ENCODE assay signal across 15 mouse cellular contexts in the genomic region with DNA sequence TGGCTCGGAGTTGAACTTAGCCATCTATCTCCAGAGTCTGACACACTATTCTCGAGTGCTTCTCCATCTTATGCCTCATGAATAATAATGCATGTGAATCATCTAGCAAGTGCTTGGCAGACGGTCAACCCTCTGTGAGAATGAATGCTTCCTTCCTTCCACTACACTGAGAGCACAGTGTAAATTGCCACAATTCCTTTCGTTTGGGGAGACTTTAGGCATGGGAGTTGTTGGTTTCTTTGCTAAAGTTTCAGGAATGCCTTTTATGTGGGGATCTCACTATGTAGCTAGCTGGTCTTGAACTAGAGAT. TPM values are rescaled to one million over a fixed set of nuclear protein-coding genes. Genes with fewer than 3 reads are reported as not detected.
DNase-seq lines count a peak whose midpoint lies in the region; ATAC-seq and TF ChIP-seq lines count a peak whose summit lies in the region.
"Had no signal": no experiment of that assay in that cellular context is flagged by ENCODE, and none has a peak within 500 bp of the region (broad histone marks: within the 10 kb centered on the region; RNA-seq: fewer than 3 reads in every experiment).

No protein-coding gene starts in this region.

- no peaks in the 10 kb centered on the region for H3K9me3 ChIP-seq in heart, embryonic 12.5 days (replicated peaks)
- H3K9me3 ChIP-seq in liver, postnatal 0 days (ENCODE audit: low read length): no peaks in the 10 kb centered on the region
- H3K9me3 ChIP-seq: embryonic facial prominence, embryonic 12.5 days; limb, embryonic 15.5 days had no signal

- no peaks in the 10 kb centered on the region for H3K79me2 ChIP-seq in heart, adult 2 months (replicated peaks; ENCODE audit: control insufficient read depth, insufficient read depth, low read length)

- TF ChIP-seq EP300 in heart, adult 2 months (IDR thresholded peaks at IDR 0.05; ENCODE audit: insufficient read depth, low read depth, low read length): no peak
- TF ChIP-seq EP300 in liver, postnatal 0 days (IDR thresholded peaks at IDR 0.05; ENCODE audit: low read depth): no peak

- 74% methylated on average over 4 of the region's 4 CpGs for WGBS in heart, adult 2 months
- WGBS in heart, embryonic 12.5 days: 78% methylated on average over 4 of the region's 4 CpGs
- WGBS in liver, postnatal 0 days (ENCODE audit: insufficient replicate concordance): 71% methylated on average over 4 of the region's 4 CpGs

- no peak for ATAC-seq in heart, embryonic 12.5 days (ENCODE audit: insufficient number of reproducible peaks, low FRiP score)
- no peak for ATAC-seq in liver, postnatal 0 days

- H3K4me1 ChIP-seq in heart, adult 2 months (ENCODE audit: control insufficient read depth, insufficient read depth, low read length): no peaks in the 10 kb centered on the region
- no peaks in the 10 kb centered on the region for H3K4me1 ChIP-seq in heart, embryonic 12.5 days (replicated peaks)
- H3K4me1 ChIP-seq in liver, postnatal 0 days (ENCODE audit: insufficient read depth): no peaks in the 10 kb centered on the region
- H3K4me1 ChIP-seq: embryonic facial prominence, embryonic 12.5 days; limb, embryonic 15.5 days had no signal

- H3K36me3 ChIP-seq in heart, adult 2 months (ENCODE audit: control insufficient read depth, insufficient read depth, low read length): no peaks in the 10 kb centered on the region
- no peaks in the 10 kb centered on the region for H3K36me3 ChIP-seq in heart, embryonic 12.5 days
- H3K36me3 ChIP-seq in liver, postnatal 0 days (replicated peaks; ENCODE audit: insufficient read depth, low read length): no peaks in the 10 kb centered on the region
- H3K36me3 ChIP-seq: embryonic facial prominence, embryonic 12.5 days; limb, embryonic 15.5 days had no signal

- intact Hi-C loops in heart, adult 2 months (cut with DNase I): no loop called here

- no peak overlapping the region for H3K27ac ChIP-seq in heart, adult 2 months
- H3K27ac ChIP-seq in heart, embryonic 12.5 days (ENCODE audit: poor library complexity, severe bottlenecking): no peak overlapping the region
- H3K27ac ChIP-seq in liver, postnatal 0 days (ENCODE audit: low read depth): no peak overlapping the region
- H3K27ac ChIP-seq: embryonic facial prominence, embryonic 12.5 days; limb, embryonic 15.5 days had no signal

- DNase-seq in heart, adult 11 months: peak; percentile 66
- no peak for DNase-seq in heart, adult 2 months
- DNase-seq in fibroblast of lung, adult 2 months (ENCODE audit: low read depth): peak; percentile 35
- DNase-seq in layer of hippocampus, adult 9-11 months: peak; percentile 82
- peak; percentile 83 to 90 for DNase-seq in right cerebral cortex, postnatal 10 days (ENCODE audit: low spot score in 2 of 2)
- no peak for DNase-seq in liver, postnatal 0 days
- no peak for DNase-seq in urinary bladder, postnatal 10 days (ENCODE audit: low spot score)
- DNase-seq: gastrocnemius, postnatal 14 days; heart, postnatal 36 days; kidney, postnatal 10 days; lung, postnatal 4 days; retina, postnatal 1 day had no signal

- TF ChIP-seq POLR2A in heart, adult 2 months (IDR thresholded peaks at IDR 0.05; ENCODE audit: insufficient read depth, low read depth, low read length): no peak

- H3K4me2 ChIP-seq in heart, embryonic 12.5 days: no peak overlapping the region
- H3K4me2 ChIP-seq in liver, postnatal 0 days (ENCODE audit: low read depth, low read length): no peak overlapping the region
- H3K4me2 ChIP-seq: embryonic facial prominence, embryonic 12.5 days; limb, embryonic 15.5 days had no signal

- peaks cover 1% of the 10 kb centered on the region; the same call in 1 of the 2 replicates for H3K27me3 ChIP-seq in heart, adult 2 months (ENCODE audit: control insufficient read depth, insufficient read depth, low read length)
- H3K27me3 ChIP-seq in heart, embryonic 12.5 days (replicated peaks): no peaks in the 10 kb centered on the region
- no peaks in the 10 kb centered on the region for H3K27me3 ChIP-seq in liver, postnatal 0 days (ENCODE audit: insufficient read depth, low read length)
- H3K27me3 ChIP-seq: embryonic facial prominence, embryonic 12.5 days; limb, embryonic 15.5 days had no signal

- no peak overlapping the region for H3K9ac ChIP-seq in heart, adult 2 months (ENCODE audit: low read depth, low read length)
- H3K9ac ChIP-seq in heart, embryonic 12.5 days: no peak overlapping the region
- no peak overlapping the region for H3K9ac ChIP-seq in liver, postnatal 0 days (replicated peaks)
- H3K9ac ChIP-seq: embryonic facial prominence, embryonic 12.5 days; limb, embryonic 15.5 days had no signal

- no peak for TF ChIP-seq CTCF in heart, adult 2 months (IDR thresholded peaks at IDR 0.05)
- no peak for TF ChIP-seq CTCF in liver, postnatal 0 days (IDR thresholded peaks at IDR 0.05; ENCODE audit: low read depth)

- no peak overlapping the region for H3K4me3 ChIP-seq in heart, adult 2 months
- no peak overlapping the region for H3K4me3 ChIP-seq in heart, embryonic 12.5 days
- no peak overlapping the region for H3K4me3 ChIP-seq in liver, postnatal 0 days (ENCODE audit: low read depth, low read length)
- H3K4me3 ChIP-seq: embryonic facial prominence, embryonic 12.5 days; limb, embryonic 15.5 days had no signal

RNA-seq across cellular contexts. Expression of gene Kcnk10, which starts 32.9 kb away (rescaled TPM):
- total RNA-seq in heart, adult 2 months (2021): not detected
- 0.03 and 0.16 TPM in 2 replicates for polyA plus RNA-seq in heart, adult 2 months (2012; rRNA removed)
- 0.37 and 0.46 TPM in 2 replicates for polyA plus RNA-seq in heart, embryonic 12.5 days (2016; fragmentation: Nextera tagmentation; extraction: Ambion mirVana)
- 0.13 TPM in 1 of 2 replicates, not detected in the other for polyA plus RNA-seq in liver, postnatal 0 days (2015; fragmentation: Nextera tagmentation; extraction: Ambion mirVana)

Comparison
In these comparisons a context has a peak if more than half of its experiments do, and no peak if none do; other contexts are left out.
1. DNase-seq: peak in heart, adult 11 months (single experiment), fibroblast of lung, adult 2 months (single experiment), layer of hippocampus, adult 9-11 months (single experiment) and right cerebral cortex, postnatal 10 days (2 of 2); none in heart, adult 2 months (0 of 2), liver, postnatal 0 days (single experiment) and urinary bladder, postnatal 10 days (single experiment).